Mouse (Mus musculus): ENCODE measurements around the gene Rad9a. TPM values are rescaled to one million over a fixed set of nuclear protein-coding genes. Genes with fewer than 3 reads are reported as not detected.

Gene Rad9a
- polyA plus RNA-seq, 1 experiment from 2014 or later = 14.3 TPM

- Histone ChIP-seq H3K27me3 (replicated peaks; ENCODE audit: insufficient read depth, low read length) (no peaks in the 10 kb centered on the region), H3K36me3 (ENCODE audit: insufficient read depth, low read length) (no peaks in the 10 kb centered on the region), H3K4me2 (replicated peaks; ENCODE audit: low read depth, low read length) (0 out of 2 replicates have a peak overlapping the region, but pooled peaks have one; percentile 12), H3K9ac (replicated peaks; ENCODE audit: low read depth) (no peak overlapping the region), H3K9me3 (ENCODE audit: low read length) (no peaks in the 10 kb centered on the region), H3K4me1 (ENCODE audit: insufficient read depth, low read depth, low read length) (peaks cover 30% of the 10 kb centered on the region; the same call in 1 of the 2 replicates), H3K27ac (ENCODE audit: low read length) (peak overlapping the region; percentile 7; the same call in 1 of the 2 replicates), H3K4me3 (ENCODE audit: low read depth, low read length) (no peak overlapping the region)
- DNase-seq (ENCODE audit: low spot score) (no peak), ATAC-seq (peak; percentile 7; the same call in 1 of the 2 replicates)
- TF ChIP-seq EP300 (IDR thresholded peaks at IDR 0.05) (no peak), CTCF (IDR thresholded peaks at IDR 0.05) (no peak)
- 22% methylated on average over 4 of the region's 4 CpGs for WGBS
Measured at GRCm38 (mm10) chr19:4220416-4220815, 19.0 kb upstream of the Rad9a start.

GRCm38 (mm10) chr19:4219943-4220342 lies 18.5 kb upstream of the Rad9a start:
- 81% methylated on average over 6 of the region's 6 CpGs for WGBS
- TF ChIP-seq EP300 (IDR thresholded peaks at IDR 0.05) = no peak
- TF ChIP-seq CTCF (IDR thresholded peaks at IDR 0.05) = no peak
- DNase-seq (ENCODE audit: low spot score) (no peak), ATAC-seq (no peak)
- Histone ChIP-seq H3K4me3 (ENCODE audit: low read depth, low read length) (no peak overlapping the region), H3K9ac (replicated peaks; ENCODE audit: low read depth) (no peak overlapping the region), H3K4me1 (ENCODE audit: insufficient read depth, low read depth, low read length) (peaks cover 30% of the 10 kb centered on the region), H3K4me2 (replicated peaks; ENCODE audit: low read depth, low read length) (no peak overlapping the region), H3K36me3 (ENCODE audit: insufficient read depth, low read length) (no peaks in the 10 kb centered on the region), H3K27ac (ENCODE audit: low read length) (0 out of 2 replicates have a peak overlapping the region, but pooled peaks have one; percentile 7), H3K27me3 (replicated peaks; ENCODE audit: insufficient read depth, low read length) (no peaks in the 10 kb centered on the region), H3K9me3 (ENCODE audit: low read length) (no peaks in the 10 kb centered on the region)

GRCm38 (mm10) chr19:4218784-4219183 lies 17.3 kb upstream of the Rad9a start:
- WGBS = 85% methylated on average over 1 of the region's 1 CpGs
- H3K27ac ChIP-seq (ENCODE audit: low read length) = no peak overlapping the region
- no peaks in the 10 kb centered on the region for H3K36me3 ChIP-seq (ENCODE audit: insufficient read depth, low read length)
- DNase-seq (ENCODE audit: low spot score) (no peak), ATAC-seq (no peak)
- H3K9ac ChIP-seq (replicated peaks; ENCODE audit: low read depth) = no peak overlapping the region
- H3K4me1 ChIP-seq (ENCODE audit: insufficient read depth, low read depth, low read length) = peaks cover 32% of the 10 kb centered on the region
- no peaks in the 10 kb centered on the region for H3K27me3 ChIP-seq (replicated peaks; ENCODE audit: insufficient read depth, low read length)
- TF ChIP-seq CTCF (IDR thresholded peaks at IDR 0.05) = no peak
- no peak for TF ChIP-seq EP300 (IDR thresholded peaks at IDR 0.05)
- H3K9me3 ChIP-seq (ENCODE audit: low read length) = no peaks in the 10 kb centered on the region
- H3K4me3 ChIP-seq (ENCODE audit: low read depth, low read length) = no peak overlapping the region
- no peak overlapping the region for H3K4me2 ChIP-seq (replicated peaks; ENCODE audit: low read depth, low read length)

- Histone ChIP-seq H3K4me1 (ENCODE audit: insufficient read depth, low read depth, low read length) (peaks cover 36% of the 10 kb centered on the region), H3K4me3 (ENCODE audit: low read depth, low read length) (no peak overlapping the region), H3K9ac (replicated peaks; ENCODE audit: low read depth) (no peak overlapping the region), H3K27ac (ENCODE audit: low read length) (no peak overlapping the region), H3K9me3 (ENCODE audit: low read length) (no peaks in the 10 kb centered on the region), H3K27me3 (replicated peaks; ENCODE audit: insufficient read depth, low read length) (no peaks in the 10 kb centered on the region), H3K36me3 (ENCODE audit: insufficient read depth, low read length) (no peaks in the 10 kb centered on the region), H3K4me2 (replicated peaks; ENCODE audit: low read depth, low read length) (no peak overlapping the region)
- ATAC-seq = no peak
- TF ChIP-seq EP300 (IDR thresholded peaks at IDR 0.05) (no peak), CTCF (IDR thresholded peaks at IDR 0.05) (no peak)
- DNase-seq (ENCODE audit: low spot score) = no peak
- 88% methylated on average over 11 of the region's 11 CpGs for WGBS
Measured at GRCm38 (mm10) chr19:4218293-4218692, 16.8 kb upstream of the Rad9a start.

GRCm38 (mm10) chr19:4217855-4218254 lies 16.4 kb upstream of the Rad9a start:
- ATAC-seq (no peak), DNase-seq (ENCODE audit: low spot score) (no peak)
- 50% methylated on average over 3 of the region's 3 CpGs for WGBS
- Histone ChIP-seq H3K4me2 (replicated peaks; ENCODE audit: low read depth, low read length) (no peak overlapping the region), H3K36me3 (ENCODE audit: insufficient read depth, low read length) (no peaks in the 10 kb centered on the region), H3K9me3 (ENCODE audit: low read length) (no peaks in the 10 kb centered on the region), H3K27me3 (replicated peaks; ENCODE audit: insufficient read depth, low read length) (no peaks in the 10 kb centered on the region), H3K4me1 (ENCODE audit: insufficient read depth, low read depth, low read length) (peaks cover 40% of the 10 kb centered on the region), H3K9ac (replicated peaks; ENCODE audit: low read depth) (no peak overlapping the region), H3K4me3 (ENCODE audit: low read depth, low read length) (no peak overlapping the region), H3K27ac (ENCODE audit: low read length) (no peak overlapping the region)
- TF ChIP-seq CTCF (IDR thresholded peaks at IDR 0.05) (no peak), EP300 (IDR thresholded peaks at IDR 0.05) (no peak)

- 16% methylated on average over 5 of the region's 5 CpGs for WGBS
- H3K4me2 ChIP-seq (replicated peaks; ENCODE audit: low read depth, low read length) = peak overlapping the region; percentile 99
- H3K27ac ChIP-seq (ENCODE audit: low read length) = no peak overlapping the region
- H3K4me3 ChIP-seq (ENCODE audit: low read depth, low read length) = no peak overlapping the region
- ATAC-seq = no peak
- no peaks in the 10 kb centered on the region for H3K36me3 ChIP-seq (ENCODE audit: insufficient read depth, low read length)
- H3K9ac ChIP-seq (replicated peaks; ENCODE audit: low read depth) = no peak overlapping the region
- peaks cover 40% of the 10 kb centered on the region for H3K4me1 ChIP-seq (ENCODE audit: insufficient read depth, low read depth, low read length)
- TF ChIP-seq CTCF (IDR thresholded peaks at IDR 0.05) (no peak), EP300 (IDR thresholded peaks at IDR 0.05) (0 out of 2 replicates have a peak, but pooled peaks have one; percentile 20)
- no peaks in the 10 kb centered on the region for H3K9me3 ChIP-seq (ENCODE audit: low read length)
- no peaks in the 10 kb centered on the region for H3K27me3 ChIP-seq (replicated peaks; ENCODE audit: insufficient read depth, low read length)
- no peak for DNase-seq (ENCODE audit: low spot score)
Measured at GRCm38 (mm10) chr19:4217140-4217539, 15.7 kb upstream of the Rad9a start.

All from lung, postnatal 0 days (tissue).